Mouse (Mus musculus): Measurements from ENCODE around the gene Epo.

GRCm38 (mm10) chr5:137527413-137527812, 5.6 kb downstream of the Epo start:
- TF ChIP-seq ZC3H11A (IDR thresholded peaks at IDR 0.05; ENCODE audit: borderline replicate concordance, low read depth, low read length) (no peak), HCFC1 (IDR thresholded peaks at IDR 0.05; ENCODE audit: borderline replicate concordance, insufficient read depth, low read length) (no peak)

Measured in ES-E14 (cell line).